Mouse (Mus musculus) small intestine, adult 2 months (tissue): ENCODE data around the gene Olfml1.

Source experiments
- CTCF ChIP-seq: fragments of 200-500 bp; IDR thresholded peaks from 2 replicates; pipeline ENCODE4 v1.5.1; 2012; ENCODE audit warnings: low read depth, mild to moderate bottlenecking, control low read depth, inconsistent platforms, low read length, moderate library complexity, mixed read lengths; ENCODE audit not compliant: insufficient replicate concordance, insufficient read length; ENCODE audit errors: extremely low read depth
- POLR2A ChIP-seq: fragments of 200-500 bp; IDR thresholded peaks from 2 replicates; pipeline ENCODE4 v1.6.1; 2012; ENCODE audit warnings: low read depth, mild to moderate bottlenecking, control low read depth, inconsistent platforms, low read length, moderate library complexity

DNA sequence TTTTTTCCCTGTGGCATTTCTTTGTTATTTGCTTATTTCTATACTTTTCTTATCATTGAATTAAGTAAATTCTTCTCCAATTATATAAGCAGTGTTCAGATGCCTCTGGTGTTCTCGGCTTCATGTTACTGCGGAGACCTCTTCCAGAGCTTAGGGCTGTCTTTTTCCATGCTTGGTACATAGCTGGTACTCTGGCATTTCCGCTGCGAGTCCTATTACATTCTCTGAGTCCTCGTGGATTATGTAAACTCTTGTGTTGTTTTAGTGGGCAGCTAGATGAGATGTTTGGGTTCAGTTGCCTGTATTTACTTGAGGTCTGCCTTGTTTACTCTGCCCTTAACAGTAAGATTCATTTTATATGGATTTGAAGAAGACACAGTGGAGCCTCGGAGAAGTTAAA lies 58.5 kb downstream of the Olfml1 start:
- TF ChIP-seq POLR2A (no peak), CTCF (no peak)
